Mouse (Mus musculus): Measurements from ENCODE around the gene Rnf40.

DNA sequence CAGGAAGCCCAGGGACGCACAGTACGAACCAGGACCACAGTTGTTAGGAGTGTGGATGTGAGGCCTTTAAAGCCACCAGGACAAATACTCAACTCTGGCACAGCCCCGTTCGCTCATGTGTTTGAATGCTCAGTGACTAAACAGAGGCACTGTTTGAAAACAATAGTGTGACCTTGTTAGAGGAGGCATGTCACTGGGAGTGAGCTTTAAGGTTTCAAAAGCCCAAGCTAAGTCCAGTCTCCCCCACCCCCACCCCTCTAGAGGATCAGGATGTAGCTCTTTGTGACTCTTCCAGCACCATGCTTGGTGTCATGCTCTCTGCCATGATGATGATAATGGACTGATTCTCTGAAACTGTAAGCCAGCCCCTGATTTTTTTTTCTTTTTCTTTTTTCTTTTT lies 42.8 kb downstream of the Rnf40 start:
- no peak for TF ChIP-seq POLR2A (IDR thresholded peaks at IDR 0.05; ENCODE audit: borderline replicate concordance, insufficient read depth, low read length)
- no peak for TF ChIP-seq CTCF (IDR thresholded peaks at IDR 0.05; ENCODE audit: borderline replicate concordance, insufficient read depth, low read depth, low read length)
